Mouse (Mus musculus): ENCODE data around the gene Sgms1.

- TF ChIP-seq POLR2A (IDR thresholded peaks at IDR 0.05; ENCODE audit: control insufficient read depth, low read depth, low read length) (peak; percentile 44), CTCF (IDR thresholded peaks at IDR 0.05; ENCODE audit: control insufficient read depth, insufficient read depth, insufficient replicate concordance, low read depth, low read length) (no peak)
These were observed 1.9 kb downstream of the Sgms1 start for GRCm38 (mm10) chr19:32387403-32388190.

Data from testis, adult 2 months (tissue).